Mouse (Mus musculus) cerebellum, adult 2 months (tissue): ENCODE results near the gene Ube2d1. TPM values are rescaled to one million over a fixed set of nuclear protein-coding genes. Genes with fewer than 3 reads are reported as not detected.

Source experiments
- DNase-seq, 2 experiments: peaks; one replicate each; pipeline ENCODE4 v3.0.0; 2021
- H3K27ac ChIP-seq: fragments of 200-500 bp; 2 replicates; pipeline ENCODE4 v1.5.1; 2012; ENCODE audit warnings: low read length, control low read depth, inconsistent platforms; ENCODE audit not compliant: insufficient read depth
- H3K27me3 ChIP-seq: fragments of 200-500 bp; 2 replicates; pipeline ENCODE4 v1.6.1; 2012; ENCODE audit warnings: inconsistent platforms, mild to moderate bottlenecking, low read length, moderate library complexity; ENCODE audit not compliant: control insufficient read depth, insufficient read depth
- H3K4me1 ChIP-seq: fragments of 200-500 bp; 2 replicates; pipeline ENCODE4 v1.6.1; 2011; ENCODE audit warnings: low read length; ENCODE audit not compliant: control insufficient read depth, insufficient read depth
- H3K4me3 ChIP-seq: fragments of 200-500 bp; replicated peaks from 2 replicates; pipeline ENCODE3; 2011; ENCODE audit warnings: mild to moderate bottlenecking, low read depth, low read length, control low read depth; ENCODE audit not compliant: insufficient read depth
- CTCF ChIP-seq: fragments of 200-500 bp; IDR thresholded peaks from 2 replicates; pipeline ENCODE4 v1.5.1; 2011; ENCODE audit warnings: low read depth, mild to moderate bottlenecking, control low read depth, low read length, moderate library complexity, borderline replicate concordance; ENCODE audit not compliant: insufficient read depth
- POLR2A ChIP-seq: fragments of 200-500 bp; IDR thresholded peaks from 2 replicates; pipeline ENCODE4 v1.6.1; 2011; ENCODE audit warnings: low read length, control low read depth, borderline replicate concordance; ENCODE audit not compliant: insufficient read depth
- WGBS: fragments of 180-500 bp; shearing (Covaris S2); methylation state at CpG from one replicate; pipeline ENCODE4 v1.1.7; 2018; 5-methylcytosine and 5-hydroxymethylcytosine counted together
- polyA plus RNA-seq: library from polyadenylated mRNA; depleted of rRNA; stranded (reverse); fragments of >200 nt; gene quantifications from 2 replicates; pipeline ENCODE4 v1.2.3, GENCODE M21; 2012

Ube2d1 gene
- polyA plus RNA-seq, 1 experiment = 123 TPM

DNA sequence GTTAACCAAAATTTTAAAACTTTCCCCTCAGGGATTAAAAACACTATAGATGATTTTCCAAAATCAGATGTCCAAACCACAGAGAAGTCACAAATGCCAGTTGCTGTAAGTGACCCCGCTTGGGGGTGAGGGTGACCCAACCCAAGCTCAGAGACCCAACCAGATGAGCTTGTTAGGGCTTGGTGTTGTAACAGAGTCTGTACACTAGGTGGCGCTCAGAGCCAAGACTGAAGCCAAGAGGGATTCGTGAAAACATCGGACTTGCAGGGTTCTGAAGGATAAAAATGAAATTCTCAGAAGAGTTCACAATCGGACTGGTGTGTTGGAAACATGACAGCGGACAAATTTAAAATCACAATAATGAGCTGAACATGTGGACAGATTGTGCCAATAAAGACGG, 41.7 kb upstream of the Ube2d1 start:
- H3K27me3 ChIP-seq = no peaks in the 10 kb centered on the region
- WGBS = 6% methylated on average over 7 of the region's 7 CpGs
- no peak overlapping the region for H3K4me3 ChIP-seq
- TF ChIP-seq CTCF (peak; percentile 95), POLR2A (no peak)
- H3K27ac ChIP-seq = no peak overlapping the region
- DNase-seq = peak; percentile 62 to 77
- no peaks in the 10 kb centered on the region for H3K4me1 ChIP-seq

DNA sequence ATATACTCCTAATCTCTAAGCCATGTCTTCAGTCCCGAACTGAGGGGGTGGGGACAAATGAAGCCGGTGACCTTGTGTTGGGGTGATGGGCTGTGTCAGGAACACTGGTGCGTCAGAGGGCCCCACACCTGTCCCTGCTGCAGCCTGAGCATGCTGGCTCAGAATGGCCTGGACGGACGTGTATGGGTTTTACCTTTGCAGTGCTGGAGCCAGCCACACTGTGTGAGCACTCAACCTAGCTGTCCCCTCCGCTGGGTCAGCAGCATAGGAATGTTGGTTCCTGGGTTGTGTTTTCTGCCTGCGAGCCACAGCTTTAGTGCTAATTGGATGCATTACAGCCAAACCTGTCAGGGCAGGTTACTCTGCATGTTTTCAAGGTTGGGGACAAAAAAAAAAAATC, 41.1 kb upstream of the Ube2d1 start:
- DNase-seq = no peak
- no peak for TF ChIP-seq CTCF
- TF ChIP-seq POLR2A = no peak
- Histone ChIP-seq H3K4me3 (no peak overlapping the region), H3K27me3 (no peaks in the 10 kb centered on the region), H3K4me1 (no peaks in the 10 kb centered on the region), H3K27ac (no peak overlapping the region)
- WGBS = 81% methylated on average over 7 of the region's 7 CpGs

DNA sequence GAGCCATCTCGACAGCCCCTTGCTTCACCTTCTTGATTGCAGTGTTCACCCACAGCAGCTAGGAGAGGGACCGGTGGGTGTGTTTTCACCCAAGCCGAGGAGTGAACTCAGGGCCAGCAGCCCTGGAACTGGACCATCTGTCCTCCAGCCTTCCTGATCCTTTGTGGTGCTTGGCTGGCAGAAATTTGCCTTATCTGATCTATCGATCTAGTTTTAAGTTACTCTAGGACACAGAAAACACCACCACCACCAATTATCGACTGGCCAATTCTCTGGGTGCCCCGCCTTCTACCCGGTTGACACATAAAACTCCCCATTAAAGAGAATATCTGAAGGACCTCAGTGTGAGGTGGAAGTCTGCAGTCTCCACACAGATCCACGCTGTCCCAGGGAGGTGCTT, 38.6 kb upstream of the Ube2d1 start:
- H3K4me3 ChIP-seq = no peak overlapping the region
- 52% methylated on average over 8 of the region's 8 CpGs for WGBS
- TF ChIP-seq CTCF (no peak), POLR2A (no peak)

DNA sequence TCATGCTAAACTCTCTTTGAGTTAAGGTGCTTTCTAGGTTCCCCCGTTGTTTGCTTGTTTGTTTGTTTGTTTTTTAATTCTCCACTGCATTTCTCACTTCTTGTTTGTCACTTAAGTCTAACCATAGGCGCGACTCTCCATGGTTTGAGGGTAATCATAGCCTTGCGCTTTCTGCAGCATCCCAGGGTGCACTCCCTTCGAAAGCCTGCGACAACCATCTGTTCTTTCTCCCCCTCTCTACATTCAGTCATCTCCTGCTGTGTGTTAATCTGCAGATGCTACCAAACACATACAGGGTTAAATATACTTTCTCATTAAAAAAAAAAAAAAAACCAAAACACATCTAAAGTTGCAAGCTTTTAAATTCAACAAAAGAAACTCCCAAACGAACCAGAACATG, 31.4 kb upstream of the Ube2d1 start:
- TF ChIP-seq CTCF = no peak
- no peak for TF ChIP-seq POLR2A
- no peak for DNase-seq
- H3K27ac ChIP-seq = no peak overlapping the region
- no peak overlapping the region for H3K4me3 ChIP-seq
- no peaks in the 10 kb centered on the region for H3K27me3 ChIP-seq
- WGBS = 19% methylated on average over 7 of the region's 7 CpGs
- H3K4me1 ChIP-seq = peaks cover 2% of the 10 kb centered on the region; the same call in 1 of the 2 replicates

More for the DNA sequence above, 38.6 kb upstream of the Ube2d1 start:
- no peaks in the 10 kb centered on the region for H3K4me1 ChIP-seq
- no peaks in the 10 kb centered on the region for H3K27me3 ChIP-seq
- DNase-seq = no peak
- H3K27ac ChIP-seq = no peak overlapping the region

DNA sequence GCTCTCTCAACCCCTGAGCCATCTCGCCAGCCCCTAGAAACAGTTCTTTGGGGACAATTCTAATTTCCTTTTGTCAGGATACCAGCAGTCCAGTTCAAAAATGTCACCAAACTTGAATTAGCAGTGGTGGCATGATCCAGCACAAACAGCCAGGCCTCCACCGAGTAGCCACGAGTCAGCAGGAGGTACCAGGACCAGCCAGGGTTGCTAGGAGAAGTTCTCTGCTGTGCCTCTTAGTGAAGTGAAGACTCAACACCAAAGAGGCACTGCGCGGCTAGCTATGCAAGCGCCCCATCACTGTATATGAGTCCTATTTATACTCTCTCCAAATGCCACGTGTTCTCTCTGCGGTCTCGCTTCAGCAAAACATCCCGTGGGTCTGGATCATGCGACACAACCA, 31.0 kb upstream of the Ube2d1 start:
- Histone ChIP-seq H3K27me3 (no peaks in the 10 kb centered on the region), H3K4me1 (peaks cover 2% of the 10 kb centered on the region; the same call in 1 of the 2 replicates), H3K4me3 (no peak overlapping the region), H3K27ac (no peak overlapping the region)
- peak in 1 of 2 experiments; percentile 39 for DNase-seq
- no peak for TF ChIP-seq POLR2A
- TF ChIP-seq CTCF = no peak
- 8% methylated on average over 11 of the region's 11 CpGs for WGBS

DNA sequence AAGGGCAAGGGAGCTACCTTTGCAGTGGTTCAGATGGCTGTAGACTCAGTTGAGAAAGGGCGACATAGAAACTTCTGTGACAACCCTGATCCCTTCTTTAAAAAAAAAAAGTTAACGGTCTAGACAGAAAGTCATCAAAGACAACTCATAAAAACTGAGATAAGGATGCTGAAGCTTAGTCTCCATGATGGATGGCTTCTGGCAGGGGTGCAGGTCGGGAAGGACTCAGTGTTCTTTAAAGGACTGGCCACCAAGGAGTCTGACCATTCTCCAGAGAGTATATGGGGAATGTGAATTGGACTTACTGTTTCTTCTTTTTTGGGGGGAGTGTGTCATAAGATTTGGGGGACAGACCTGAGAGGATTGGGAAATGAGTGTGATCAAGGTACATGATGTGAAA, 29.5 kb upstream of the Ube2d1 start:
- H3K27ac ChIP-seq = no peak overlapping the region

DNA sequence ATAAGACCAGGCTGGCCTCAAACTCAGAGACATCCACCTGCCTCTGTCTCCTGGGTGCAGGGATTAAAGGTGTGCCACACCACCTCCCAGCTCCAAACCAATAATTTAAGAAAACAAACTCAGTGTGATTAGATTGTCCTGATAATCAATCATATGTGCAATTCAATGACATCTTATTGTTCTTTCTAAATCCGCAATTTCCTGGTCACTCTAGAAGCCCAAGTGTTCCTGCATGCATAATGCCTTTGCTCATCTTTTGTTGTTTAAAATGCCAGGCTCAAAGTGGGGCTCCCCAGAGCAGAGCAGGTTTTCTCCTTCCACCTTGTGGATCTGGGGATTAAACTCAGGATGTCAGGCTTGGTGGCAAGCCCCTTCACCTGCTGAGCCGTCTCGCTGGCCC, 25.2 kb upstream of the Ube2d1 start:
- Histone ChIP-seq H3K27ac (no peak overlapping the region), H3K4me3 (no peak overlapping the region), H3K4me1 (no peaks in the 10 kb centered on the region), H3K27me3 (no peaks in the 10 kb centered on the region)
- 68% methylated on average over 3 of the region's 3 CpGs for WGBS
- TF ChIP-seq CTCF = no peak
- no peak for TF ChIP-seq POLR2A
- no peak for DNase-seq

More for the DNA sequence above, 29.5 kb upstream of the Ube2d1 start:
- TF ChIP-seq POLR2A (no peak), CTCF (no peak)
- H3K4me1 ChIP-seq = peaks cover 2% of the 10 kb centered on the region; the same call in 1 of the 2 replicates
- 95% methylated on average over 3 of the region's 3 CpGs for WGBS
- H3K27me3 ChIP-seq = no peaks in the 10 kb centered on the region
- no peak for DNase-seq
- no peak overlapping the region for H3K4me3 ChIP-seq

DNA sequence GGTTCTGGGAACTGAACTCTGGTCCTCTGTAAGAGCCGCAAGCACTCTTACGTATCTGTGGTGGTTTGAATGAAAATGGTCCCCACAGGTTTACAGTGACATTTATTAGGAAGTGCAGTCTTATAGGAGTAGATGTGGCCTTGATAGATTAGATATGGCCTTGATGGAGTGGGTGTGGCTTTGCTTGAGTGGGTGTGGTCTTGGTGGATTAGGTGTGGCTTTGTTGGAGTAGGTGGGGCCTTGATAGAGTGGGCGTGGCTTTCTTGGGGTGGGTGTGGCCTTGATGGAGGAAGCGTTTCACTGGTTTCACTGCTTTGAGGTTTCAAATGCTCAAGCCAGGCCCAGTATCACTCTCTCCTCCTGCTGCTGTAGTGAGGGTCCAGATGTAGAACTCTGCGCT, 23.1 kb upstream of the Ube2d1 start:
- no peak for DNase-seq
- no peaks in the 10 kb centered on the region for H3K27me3 ChIP-seq
- WGBS = 93% methylated on average over 5 of the region's 5 CpGs
- H3K4me1 ChIP-seq = no peaks in the 10 kb centered on the region
- no peak overlapping the region for H3K27ac ChIP-seq
- H3K4me3 ChIP-seq = no peak overlapping the region
- TF ChIP-seq POLR2A = no peak
- no peak for TF ChIP-seq CTCF
